Mouse (Mus musculus) liver, embryonic 15.5 days (tissue): Measurements from ENCODE around the gene Vps8. TPM values are rescaled to one million over a fixed set of nuclear protein-coding genes. Genes with fewer than 3 reads are reported as not detected.

Source experiments
- ATAC-seq: fragments of 200-750 bp; cut with Nextera tagmentation; 2 replicates; pipeline ENCODE4 v1.8.0; 2017; ENCODE audit warnings: moderate number of reproducible peaks, mild to moderate bottlenecking, moderate library complexity; ENCODE audit not compliant: insufficient read depth
- H3K27ac ChIP-seq: fragments of 300-500 bp; sonication (generic); replicated peaks from 2 replicates; pipeline ENCODE4 v1.5.1; 2015; ENCODE audit warnings: mild to moderate bottlenecking, inconsistent platforms
- H3K27me3 ChIP-seq: fragments of 300-500 bp; sonication (generic); 2 replicates; pipeline ENCODE4 v1.6.1; 2015; ENCODE audit warnings: mild to moderate bottlenecking, inconsistent platforms
- H3K36me3 ChIP-seq: fragments of 300-500 bp; sonication (generic); replicated peaks from 2 replicates; pipeline ENCODE4 v1.6.1; 2015; ENCODE audit warnings: moderate library complexity, mild to moderate bottlenecking, inconsistent platforms
- H3K4me1 ChIP-seq: fragments of 300-500 bp; sonication (generic); replicated peaks from 2 replicates; pipeline ENCODE4 v1.6.1; 2015; ENCODE audit warnings: inconsistent platforms
- H3K4me2 ChIP-seq: fragments of 300-500 bp; sonication (generic); 2 replicates; pipeline ENCODE4 v1.6.1; 2015; ENCODE audit warnings: moderate library complexity, mild to moderate bottlenecking, inconsistent platforms
- H3K4me3 ChIP-seq: fragments of 300-500 bp; sonication (generic); replicated peaks from 2 replicates; pipeline ENCODE4 v1.5.1; 2015; ENCODE audit warnings: mild to moderate bottlenecking, inconsistent platforms
- H3K9ac ChIP-seq: fragments of 300-500 bp; sonication (generic); 2 replicates; pipeline ENCODE4 v1.6.1; 2015; ENCODE audit warnings: moderate library complexity, mild to moderate bottlenecking, inconsistent platforms
- H3K9me3 ChIP-seq: fragments of 300-500 bp; sonication (generic); replicated peaks from 2 replicates; pipeline ENCODE4 v1.6.1; 2016; ENCODE audit warnings: inconsistent platforms
- WGBS: fragments of 180-500 bp; shearing (Covaris S2); methylation state at CpG from one replicate; pipeline ENCODE4 v1.1.7; 2015; ENCODE audit warnings: mixed read lengths; ENCODE audit not compliant: insufficient replicate concordance; 5-methylcytosine and 5-hydroxymethylcytosine counted together
- polyA plus RNA-seq: library from polyadenylated mRNA; unstranded; fragments of >200 nt; fragmentation: Nextera tagmentation; extraction: Ambion mirVana; gene quantifications from 2 replicates; pipeline ENCODE4 v1.2.1, GENCODE M21; 2015

Gene Vps8
- polyA plus RNA-seq, 1 experiment from 2014 or later: 6.3 TPM

DNA sequence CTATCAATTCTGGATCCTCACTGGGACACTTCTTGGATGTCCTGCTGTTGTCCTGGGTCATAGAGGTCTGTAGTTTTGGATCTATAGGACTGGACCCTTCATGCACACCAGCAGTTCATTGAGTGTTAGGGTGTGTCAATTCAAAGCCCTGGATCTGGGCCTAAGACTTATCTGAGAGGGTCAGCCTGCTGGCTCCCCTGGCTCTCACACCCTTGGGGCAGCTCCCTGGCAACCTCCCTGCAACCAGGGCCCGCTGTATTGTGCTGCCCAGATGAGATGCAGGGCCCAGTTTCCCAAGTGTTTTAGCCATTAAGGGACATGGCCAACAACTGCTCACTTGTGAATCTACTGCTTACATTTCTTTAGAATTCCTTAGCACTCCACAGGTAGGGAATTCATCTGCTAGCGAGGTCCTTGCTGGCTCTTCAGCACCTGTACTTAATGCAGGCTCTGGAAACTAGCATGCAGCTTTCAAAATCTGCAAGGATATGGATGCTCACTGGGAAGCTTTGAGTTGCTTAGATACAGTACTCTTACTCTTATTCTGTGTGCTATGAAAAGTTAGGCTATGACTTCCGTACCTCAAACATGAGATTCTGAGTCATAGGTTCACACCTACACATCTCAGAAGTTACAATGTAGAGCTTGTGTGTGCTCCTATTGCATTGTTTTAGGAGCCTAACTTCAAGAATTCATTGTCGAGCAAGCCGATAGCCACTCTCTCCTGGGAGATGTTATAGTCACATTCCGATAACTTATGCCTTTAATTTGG is 183.5 kb downstream of the Vps8 start:
- no peak for ATAC-seq
- Histone ChIP-seq H3K27me3 (no peaks in the 10 kb centered on the region), H3K4me3 (no peak overlapping the region), H3K9me3 (no peaks in the 10 kb centered on the region), H3K9ac (no peak overlapping the region), H3K27ac (no peak overlapping the region), H3K4me1 (no peaks in the 10 kb centered on the region), H3K36me3 (no peaks in the 10 kb centered on the region), H3K4me2 (no peak overlapping the region)
- 76% methylated on average over 6 of the region's 6 CpGs for WGBS

DNA sequence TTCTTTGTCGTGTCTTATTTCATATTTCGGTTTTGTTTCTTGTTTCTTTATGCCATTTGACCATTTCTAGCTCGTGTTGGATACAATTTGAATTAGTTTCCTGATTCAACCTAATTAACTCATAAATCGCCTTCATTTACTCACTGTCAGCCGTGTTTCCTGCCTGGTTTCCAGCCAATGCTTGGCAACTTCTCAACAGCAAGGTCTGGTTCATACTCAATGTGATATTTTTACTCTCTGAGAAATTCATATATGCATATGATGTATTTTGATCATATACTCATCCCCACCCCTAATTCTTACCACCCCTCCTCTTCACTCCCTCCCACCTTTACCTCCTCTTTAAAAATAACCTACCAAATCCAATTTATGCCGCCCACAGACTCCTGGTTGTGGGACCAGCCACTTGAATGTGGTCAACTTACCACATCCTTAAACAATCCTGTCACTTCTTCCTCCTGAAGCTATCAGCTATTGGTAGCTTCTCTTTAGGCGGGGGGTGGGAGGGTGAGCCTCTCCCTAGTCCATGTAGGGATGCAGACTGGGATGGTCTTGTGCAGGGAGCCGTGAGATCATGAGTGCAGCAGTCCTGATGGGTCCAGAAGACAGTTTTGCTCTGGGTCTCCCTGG is 184.2 kb downstream of the Vps8 start:
- H3K36me3 ChIP-seq: no peaks in the 10 kb centered on the region
- no peaks in the 10 kb centered on the region for H3K9me3 ChIP-seq
- 50% methylated on average over 8 of the region's 8 CpGs for WGBS
- H3K4me2 ChIP-seq: no peak overlapping the region
- H3K4me3 ChIP-seq: no peak overlapping the region
- ATAC-seq: no peak
- H3K4me1 ChIP-seq: no peaks in the 10 kb centered on the region
- H3K27me3 ChIP-seq: no peaks in the 10 kb centered on the region
- H3K9ac ChIP-seq: no peak overlapping the region
- no peak overlapping the region for H3K27ac ChIP-seq

DNA sequence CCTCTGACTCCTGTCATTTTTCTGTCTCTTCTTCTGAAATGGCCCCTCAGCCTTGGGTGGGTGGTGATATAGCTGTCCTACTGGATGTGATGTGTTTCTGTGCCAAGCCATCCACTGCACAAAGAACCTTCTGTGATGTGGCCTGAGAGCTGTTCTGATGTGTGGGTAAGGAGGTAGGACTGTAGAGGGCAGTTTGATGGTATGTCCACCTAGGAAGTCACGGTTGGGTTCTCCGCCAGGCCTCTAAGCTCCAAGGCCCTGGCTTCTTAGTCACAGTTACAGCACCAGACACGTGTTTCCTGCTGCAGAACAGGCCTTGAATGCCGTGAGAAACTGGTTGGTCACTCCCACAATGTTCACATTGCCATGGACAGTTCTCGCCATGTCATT is 184.7 kb downstream of the Vps8 start:
- ATAC-seq: no peak
- no peaks in the 10 kb centered on the region for H3K9me3 ChIP-seq
- 45% methylated on average over 5 of the region's 5 CpGs for WGBS
- H3K4me2 ChIP-seq: no peak overlapping the region
- H3K9ac ChIP-seq: no peak overlapping the region
- no peaks in the 10 kb centered on the region for H3K27me3 ChIP-seq
- H3K4me3 ChIP-seq: no peak overlapping the region
- H3K4me1 ChIP-seq: no peaks in the 10 kb centered on the region
- no peaks in the 10 kb centered on the region for H3K36me3 ChIP-seq
- H3K27ac ChIP-seq: no peak overlapping the region

DNA sequence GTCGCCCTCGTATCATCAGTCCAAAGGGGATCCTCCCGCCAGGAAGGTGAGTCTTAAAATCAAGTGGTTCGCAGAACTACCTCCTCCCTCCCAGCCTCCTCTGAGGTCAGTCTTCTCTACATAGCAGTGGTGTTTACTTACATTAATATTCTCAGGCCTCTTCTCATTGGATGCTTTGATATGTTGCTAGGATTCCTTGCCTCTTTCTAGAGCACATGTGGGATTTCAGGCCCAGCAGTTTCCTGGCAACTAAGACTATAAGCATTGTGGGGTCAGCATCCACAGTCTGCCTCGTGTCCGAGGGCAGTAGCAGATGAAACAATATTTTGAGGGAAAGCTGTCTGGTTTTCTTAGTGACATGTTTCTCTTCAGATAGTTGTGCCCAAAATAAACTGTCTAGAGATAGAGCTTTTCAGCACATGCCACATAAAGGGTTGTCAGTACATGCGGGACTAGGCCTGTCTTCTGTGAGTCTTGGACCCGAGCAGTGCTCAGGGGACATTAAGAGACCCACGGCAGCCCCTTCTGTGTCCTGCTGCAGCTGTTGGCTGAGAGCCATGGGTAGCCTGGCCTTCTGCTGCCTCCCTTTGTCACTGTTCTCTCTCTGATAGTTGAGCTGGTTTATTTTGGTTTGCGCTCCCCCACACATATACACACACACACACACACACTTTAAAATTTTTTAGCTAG is 185.4 kb downstream of the Vps8 start:
- ATAC-seq: no peak
- no peak overlapping the region for H3K27ac ChIP-seq
- no peaks in the 10 kb centered on the region for H3K36me3 ChIP-seq
- H3K4me3 ChIP-seq: no peak overlapping the region
- WGBS: 67% methylated on average over 10 of the region's 10 CpGs
- no peak overlapping the region for H3K4me2 ChIP-seq
- H3K27me3 ChIP-seq: no peaks in the 10 kb centered on the region
- H3K9me3 ChIP-seq: no peaks in the 10 kb centered on the region
- no peak overlapping the region for H3K9ac ChIP-seq
- no peaks in the 10 kb centered on the region for H3K4me1 ChIP-seq

DNA sequence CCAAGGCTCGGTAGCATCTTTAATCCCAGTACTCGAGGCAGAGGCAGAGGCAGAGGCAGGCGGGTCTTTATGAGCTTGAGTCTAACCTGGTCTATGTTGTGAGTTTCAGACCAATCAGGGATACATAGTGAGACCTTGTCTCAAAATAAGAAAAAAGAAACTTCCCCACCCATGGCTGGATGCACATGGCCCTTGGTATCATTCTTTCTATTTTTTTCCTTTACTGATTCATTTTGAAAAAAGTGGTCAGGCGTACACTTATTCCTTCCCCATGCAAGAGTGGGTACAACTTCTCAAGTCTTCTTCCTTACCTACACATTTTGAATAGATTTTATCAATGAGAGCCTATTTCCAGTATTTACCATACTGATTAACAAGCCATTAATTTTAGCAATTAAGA is 187.6 kb downstream of the Vps8 start:
- H3K27me3 ChIP-seq: no peaks in the 10 kb centered on the region
- no peaks in the 10 kb centered on the region for H3K9me3 ChIP-seq
- H3K36me3 ChIP-seq: no peaks in the 10 kb centered on the region
- ATAC-seq: no peak
- 63% methylated on average over 4 of the region's 4 CpGs for whole genome bisulfite sequencing
- no peak overlapping the region for H3K4me2 ChIP-seq
- no peak overlapping the region for H3K9ac ChIP-seq
- H3K4me3 ChIP-seq: no peak overlapping the region
- no peak overlapping the region for H3K27ac ChIP-seq
- H3K4me1 ChIP-seq: no peaks in the 10 kb centered on the region

DNA sequence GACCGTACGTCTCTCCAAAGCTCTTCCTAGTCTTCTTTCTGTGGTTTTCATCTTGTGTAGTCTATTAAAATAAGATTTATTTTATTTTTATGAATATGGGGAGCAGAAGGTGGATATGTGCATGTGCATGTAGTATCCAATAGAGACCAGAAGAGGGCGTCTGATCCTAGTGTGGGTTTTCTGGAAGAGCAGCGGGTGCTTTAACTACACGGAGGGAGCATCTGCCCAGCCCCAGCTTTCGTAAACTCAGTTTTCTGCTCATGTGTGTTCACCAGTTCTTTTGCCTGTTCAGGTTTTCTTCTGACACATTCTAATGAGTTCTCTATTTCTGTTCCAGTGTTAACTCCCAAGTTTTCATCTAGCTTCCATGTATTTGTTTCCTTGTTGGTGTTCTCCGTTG is 192.9 kb downstream of the Vps8 start:
- Histone ChIP-seq H3K27me3 (no peaks in the 10 kb centered on the region), H3K9ac (no peak overlapping the region), H3K4me3 (no peak overlapping the region), H3K9me3 (no peaks in the 10 kb centered on the region), H3K4me2 (no peak overlapping the region), H3K36me3 (no peaks in the 10 kb centered on the region), H3K4me1 (no peaks in the 10 kb centered on the region), H3K27ac (no peak overlapping the region)
- WGBS: 48% methylated on average over 7 of the region's 7 CpGs
- ATAC-seq: no peak

DNA sequence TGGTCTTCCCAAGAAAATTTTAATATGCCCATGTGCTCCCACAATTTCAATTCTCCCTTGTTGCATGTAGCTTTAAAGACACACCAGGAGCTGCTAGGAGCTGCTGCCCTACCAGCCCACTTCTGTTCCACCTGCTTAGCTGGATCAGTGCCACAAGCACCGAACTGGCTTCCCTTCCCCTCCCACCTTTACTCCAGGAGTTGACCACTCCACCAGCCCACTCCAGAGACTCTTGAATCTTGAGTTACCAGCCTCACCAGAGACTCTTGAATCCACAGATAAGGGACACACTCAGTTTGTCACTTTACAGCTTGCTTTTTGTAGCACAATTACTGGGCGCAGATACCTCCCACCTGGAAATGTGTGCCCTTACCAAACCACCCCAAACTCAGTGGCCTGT is 197.7 kb downstream of the Vps8 start:
- Histone ChIP-seq H3K4me3 (no peak overlapping the region), H3K9me3 (no peaks in the 10 kb centered on the region), H3K36me3 (no peaks in the 10 kb centered on the region), H3K27ac (no peak overlapping the region), H3K4me1 (no peaks in the 10 kb centered on the region), H3K27me3 (no peaks in the 10 kb centered on the region), H3K4me2 (no peak overlapping the region), H3K9ac (no peak overlapping the region)
- WGBS: 74% methylated on average over 2 of the region's 2 CpGs
- ATAC-seq: no peak

DNA sequence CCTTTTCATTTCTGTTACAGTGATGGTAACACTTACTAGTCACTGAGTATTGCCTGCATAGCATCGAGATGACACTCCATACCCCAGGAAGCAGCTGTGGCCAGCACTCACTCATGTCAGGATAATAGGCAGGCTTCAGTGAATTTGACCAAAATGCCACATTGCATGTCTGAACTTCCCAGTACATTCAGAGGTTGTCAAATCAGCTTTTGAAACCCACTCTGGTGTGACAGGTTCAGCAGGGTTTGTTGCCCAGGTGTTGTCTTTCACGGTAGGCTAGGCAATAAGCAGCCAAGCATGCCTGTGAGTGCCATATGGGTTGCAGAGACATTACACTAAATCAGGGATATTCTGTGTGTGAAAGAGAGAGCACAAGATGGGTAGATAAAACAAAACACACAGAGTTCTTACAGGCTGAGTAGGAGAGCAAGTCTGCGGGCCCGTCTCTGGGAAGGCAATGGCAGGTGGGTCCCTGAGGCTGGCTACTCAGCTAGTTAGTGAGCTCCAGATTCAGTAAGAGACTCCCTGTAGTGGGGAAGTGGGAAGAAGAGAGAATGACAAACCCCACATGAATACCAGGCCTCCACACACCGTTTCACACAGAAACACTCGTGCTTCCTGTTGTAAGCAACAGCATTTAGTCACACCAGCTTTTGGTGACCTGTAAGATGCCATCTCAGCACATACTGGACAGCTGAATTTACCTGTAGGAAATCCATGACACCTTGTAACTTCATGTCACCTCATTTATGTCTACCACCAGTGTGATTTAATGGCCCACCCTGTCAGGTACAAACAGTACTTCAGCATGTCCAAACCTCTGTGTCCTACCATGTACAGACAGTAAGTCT is 203.1 kb downstream of the Vps8 start:
- ATAC-seq: no peak
- Histone ChIP-seq H3K4me1 (no peaks in the 10 kb centered on the region), H3K27me3 (no peaks in the 10 kb centered on the region), H3K36me3 (no peaks in the 10 kb centered on the region), H3K9me3 (no peaks in the 10 kb centered on the region), H3K4me3 (no peak overlapping the region), H3K27ac (no peak overlapping the region), H3K4me2 (no peak overlapping the region), H3K9ac (no peak overlapping the region)
- WGBS: 65% methylated on average over 6 of the region's 6 CpGs

DNA sequence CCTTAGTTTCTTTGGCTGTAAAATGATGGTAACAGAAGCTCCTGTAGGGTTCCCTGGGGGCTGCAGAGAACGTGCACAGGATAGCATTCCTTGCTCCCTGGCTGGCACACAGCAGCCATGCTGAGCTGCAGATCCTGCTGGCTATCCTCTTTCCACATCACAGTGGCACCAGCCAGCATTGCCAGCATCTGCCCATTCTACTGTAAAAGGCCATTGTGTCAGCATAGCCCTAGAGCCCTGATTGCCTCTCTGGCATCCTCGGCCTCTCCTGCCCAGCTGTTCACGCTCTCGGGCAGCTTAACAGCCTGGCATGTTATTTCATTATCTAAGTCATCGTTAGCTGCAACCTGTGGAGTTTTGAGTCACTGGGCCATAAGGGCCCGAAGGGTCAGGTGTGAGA is 204.3 kb downstream of the Vps8 start:
- Histone ChIP-seq H3K36me3 (no peaks in the 10 kb centered on the region), H3K4me1 (no peaks in the 10 kb centered on the region), H3K27ac (no peak overlapping the region), H3K4me2 (no peak overlapping the region), H3K9me3 (no peaks in the 10 kb centered on the region), H3K9ac (no peak overlapping the region), H3K4me3 (no peak overlapping the region), H3K27me3 (no peaks in the 10 kb centered on the region)
- 72% methylated on average over 6 of the region's 6 CpGs for WGBS
- ATAC-seq: no peak

DNA sequence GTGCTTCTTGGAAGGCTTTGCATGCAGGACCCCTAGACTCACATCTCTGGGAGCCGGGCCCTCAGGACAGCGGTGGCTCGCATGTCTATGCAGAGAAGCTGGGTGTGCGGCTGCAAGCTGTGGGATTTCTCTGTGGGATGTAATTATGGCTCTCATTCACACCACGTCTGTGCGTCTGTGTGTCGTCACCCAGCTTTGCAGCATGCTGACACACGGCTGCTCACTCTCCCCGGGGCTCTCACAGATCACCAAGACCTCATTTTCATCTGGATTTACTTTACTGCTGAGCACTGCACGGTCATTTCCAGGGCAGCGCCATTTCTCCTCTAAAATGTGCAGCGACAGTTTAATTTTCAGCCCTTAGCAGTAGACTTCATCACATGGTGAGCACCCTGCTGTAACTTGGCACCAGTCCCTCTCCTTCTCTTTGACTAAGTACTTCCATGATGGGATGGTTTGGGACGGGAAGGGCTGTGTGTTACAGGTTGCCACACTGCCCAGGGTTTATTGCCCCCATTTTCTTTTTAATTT is 205.2 kb downstream of the Vps8 start:
- no peak for ATAC-seq
- WGBS: 80% methylated on average over 13 of the region's 13 CpGs
- Histone ChIP-seq H3K4me3 (no peak overlapping the region), H3K4me1 (no peaks in the 10 kb centered on the region), H3K36me3 (no peaks in the 10 kb centered on the region), H3K27me3 (no peaks in the 10 kb centered on the region), H3K9me3 (no peaks in the 10 kb centered on the region), H3K27ac (no peak overlapping the region), H3K9ac (no peak overlapping the region), H3K4me2 (no peak overlapping the region)

DNA sequence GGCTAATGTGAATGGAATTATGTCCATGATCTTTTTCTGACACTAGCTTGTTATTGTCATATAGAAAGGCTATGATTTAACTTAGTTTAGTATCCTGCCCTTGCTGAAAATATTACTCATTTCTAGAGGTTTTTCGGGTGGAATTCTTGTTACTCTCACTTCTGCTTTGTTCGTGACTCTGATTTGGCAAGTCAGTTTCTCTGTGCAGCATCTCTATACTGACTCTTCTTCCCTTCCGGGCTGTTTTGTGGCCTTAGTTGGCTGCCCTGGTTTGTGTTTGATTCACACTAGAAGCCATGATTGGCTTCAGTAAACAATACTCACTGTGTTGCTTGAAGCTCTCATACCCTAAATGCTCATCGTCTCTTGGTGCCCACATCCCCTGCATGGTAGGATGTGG is 207.7 kb downstream of the Vps8 start:
- H3K36me3 ChIP-seq: no peaks in the 10 kb centered on the region
- no peaks in the 10 kb centered on the region for H3K9me3 ChIP-seq
- no peak overlapping the region for H3K9ac ChIP-seq
- 47% methylated on average over 4 of the region's 4 CpGs for WGBS
- H3K27ac ChIP-seq: no peak overlapping the region
- ATAC-seq: no peak
- no peaks in the 10 kb centered on the region for H3K27me3 ChIP-seq
- no peak overlapping the region for H3K4me2 ChIP-seq
- no peak overlapping the region for H3K4me3 ChIP-seq
- H3K4me1 ChIP-seq: no peaks in the 10 kb centered on the region
